Mouse (Mus musculus): ENCODE results near the gene Vav1. TPM values are rescaled to one million over a fixed set of nuclear protein-coding genes. Genes with fewer than 3 reads are reported as not detected.
"Not testable (repeated sequence)": the region's sequence is repeated elsewhere in the genome, so short reads cannot be mapped to it uniquely, and the experiment has no call there.

Gene Vav1
- polyA plus RNA-seq, 1 experiment from 2014 or later = 2.0 TPM

- no peaks in the 10 kb centered on the region for H3K9me3 ChIP-seq (ENCODE audit: low read length)
- H3K4me1 ChIP-seq (ENCODE audit: insufficient read depth, low read length) = no peaks in the 10 kb centered on the region
- no peak overlapping the region for H3K27ac ChIP-seq (ENCODE audit: low read length)
- H3K27me3 ChIP-seq (ENCODE audit: insufficient read depth, low read length) = no peaks in the 10 kb centered on the region
- no peak overlapping the region for H3K4me2 ChIP-seq (replicated peaks; ENCODE audit: low read depth, low read length)
- H3K36me3 ChIP-seq (ENCODE audit: insufficient read depth, low read length) = no peaks in the 10 kb centered on the region
- H3K9ac ChIP-seq (replicated peaks; ENCODE audit: low read length) = no peak overlapping the region
- no peak overlapping the region for H3K4me3 ChIP-seq (ENCODE audit: low read length)
- 62% methylated on average over 9 of the region's 9 CpGs for WGBS
- ATAC-seq (ENCODE audit: low FRiP score, low TSS enrichment) = no peak
Observed at GRCm38 (mm10) chr17:57334001-57334760, 55.3 kb downstream of the Vav1 start.

GRCm38 (mm10) chr17:57334761-57335150 is 55.9 kb downstream of the Vav1 start:
- H3K36me3 ChIP-seq (ENCODE audit: insufficient read depth, low read length) = no peaks in the 10 kb centered on the region
- peak; percentile 25; the same call in 1 of the 2 replicates for ATAC-seq (ENCODE audit: low FRiP score, low TSS enrichment)
- H3K4me2 ChIP-seq (replicated peaks; ENCODE audit: low read depth, low read length) = no peak overlapping the region
- H3K4me3 ChIP-seq (ENCODE audit: low read length) = no peak overlapping the region
- no peak overlapping the region for H3K9ac ChIP-seq (replicated peaks; ENCODE audit: low read length)
- no peaks in the 10 kb centered on the region for H3K27me3 ChIP-seq (ENCODE audit: insufficient read depth, low read length)
- H3K4me1 ChIP-seq (ENCODE audit: insufficient read depth, low read length) = no peaks in the 10 kb centered on the region
- no peak overlapping the region for H3K27ac ChIP-seq (ENCODE audit: low read length)
- H3K9me3 ChIP-seq (ENCODE audit: low read length) = no peaks in the 10 kb centered on the region
- WGBS = 7% methylated on average over 16 of the region's 16 CpGs

DNA sequence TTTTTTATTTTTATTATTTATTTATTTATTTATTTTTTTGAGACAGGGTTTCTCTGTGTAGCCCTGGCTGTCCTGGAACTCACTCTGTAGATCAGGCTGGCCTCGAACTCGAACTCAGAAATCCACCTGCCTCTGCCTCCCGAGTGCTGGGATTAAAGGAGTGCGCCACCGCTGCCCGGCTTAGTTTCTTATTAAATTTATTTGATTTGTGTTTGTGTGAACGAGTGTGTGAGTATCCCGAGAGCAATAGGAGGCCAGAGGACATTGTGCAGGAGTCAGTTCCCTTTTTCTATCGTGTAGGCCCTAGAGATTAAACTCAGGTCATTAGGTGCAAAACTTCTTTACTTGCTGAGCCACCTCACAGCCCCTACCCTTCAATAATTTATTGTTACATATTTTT is 56.3 kb downstream of the Vav1 start:
- H3K4me3 ChIP-seq (ENCODE audit: low read length); H3K4me2 ChIP-seq (replicated peaks; ENCODE audit: low read depth, low read length); H3K36me3 ChIP-seq (ENCODE audit: insufficient read depth, low read length); H3K9me3 ChIP-seq (ENCODE audit: low read length); H3K27ac ChIP-seq (ENCODE audit: low read length); H3K9ac ChIP-seq (replicated peaks; ENCODE audit: low read length); H3K4me1 ChIP-seq (ENCODE audit: insufficient read depth, low read length); H3K27me3 ChIP-seq (ENCODE audit: insufficient read depth, low read length): not testable (repeated sequence)
- WGBS = 68% methylated on average over 9 of the region's 9 CpGs
- 0 out of 2 replicates have a peak, but pooled peaks have one; percentile 21 for ATAC-seq (ENCODE audit: low FRiP score, low TSS enrichment)

DNA sequence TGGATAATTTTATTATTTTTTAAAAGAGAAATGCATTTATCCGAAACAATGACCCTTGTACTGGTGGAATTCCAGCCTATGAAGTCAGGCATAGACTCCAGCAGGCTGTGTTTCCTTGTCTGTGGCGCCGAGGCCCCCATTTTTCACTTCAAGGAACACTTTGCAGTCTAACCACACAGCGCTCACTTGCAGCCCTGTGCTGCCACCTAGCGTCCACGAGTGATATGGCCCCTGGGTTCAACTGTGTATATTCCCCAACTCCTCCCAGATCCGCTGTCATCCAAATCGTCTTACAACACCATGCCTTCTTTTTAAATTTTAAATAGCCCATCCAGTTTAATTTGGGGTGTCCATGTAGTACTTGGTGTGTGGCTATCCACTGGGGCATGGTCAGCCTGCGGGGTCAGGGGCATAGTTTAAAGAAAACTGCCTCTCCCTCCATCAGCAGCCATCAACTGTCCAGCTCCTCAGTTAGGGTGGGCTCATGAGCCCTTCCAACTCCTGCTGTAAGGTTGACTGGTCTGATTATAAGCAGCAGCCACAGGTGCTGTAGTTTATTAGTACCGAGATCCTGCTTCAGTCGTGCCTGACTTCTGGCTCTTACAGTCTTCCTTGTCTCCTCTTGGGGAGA is 56.9 kb downstream of the Vav1 start:
- H3K4me1 ChIP-seq (ENCODE audit: insufficient read depth, low read length) = no peaks in the 10 kb centered on the region
- H3K4me2 ChIP-seq (replicated peaks; ENCODE audit: low read depth, low read length) = no peak overlapping the region
- H3K27ac ChIP-seq (ENCODE audit: low read length) = no peak overlapping the region
- 11% methylated on average over 11 of the region's 11 CpGs for WGBS
- no peaks in the 10 kb centered on the region for H3K9me3 ChIP-seq (ENCODE audit: low read length)
- no peaks in the 10 kb centered on the region for H3K27me3 ChIP-seq (ENCODE audit: insufficient read depth, low read length)
- no peaks in the 10 kb centered on the region for H3K36me3 ChIP-seq (ENCODE audit: insufficient read depth, low read length)
- peak; percentile 86 for ATAC-seq (ENCODE audit: low FRiP score, low TSS enrichment)
- H3K9ac ChIP-seq (replicated peaks; ENCODE audit: low read length) = no peak overlapping the region; the same call in 1 of the 2 replicates
- no peak overlapping the region for H3K4me3 ChIP-seq (ENCODE audit: low read length)

DNA sequence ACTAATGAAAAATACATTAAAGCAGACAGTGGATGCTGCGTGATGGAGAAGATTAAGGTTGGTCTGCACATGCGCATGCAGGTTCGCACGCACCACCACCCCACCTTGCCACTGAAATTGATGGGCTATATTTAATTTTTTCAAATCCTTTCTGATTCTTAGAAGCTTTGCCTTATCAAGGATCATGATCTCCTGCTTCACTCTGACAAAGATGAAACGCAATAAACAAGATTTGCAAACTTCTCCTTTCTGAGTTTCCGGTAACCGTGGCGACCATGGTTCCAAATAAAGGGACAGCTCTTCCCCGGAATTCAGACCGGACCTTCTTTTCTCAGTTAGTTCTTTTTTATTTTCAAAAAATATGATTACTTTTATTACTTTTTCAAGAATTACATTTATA is 59.1 kb downstream of the Vav1 start:
- Histone ChIP-seq H3K9ac (replicated peaks; ENCODE audit: low read length) (no peak overlapping the region), H3K36me3 (ENCODE audit: insufficient read depth, low read length) (no peaks in the 10 kb centered on the region), H3K27me3 (ENCODE audit: insufficient read depth, low read length) (no peaks in the 10 kb centered on the region), H3K4me1 (ENCODE audit: insufficient read depth, low read length) (no peaks in the 10 kb centered on the region), H3K4me3 (ENCODE audit: low read length) (no peak overlapping the region), H3K9me3 (ENCODE audit: low read length) (no peaks in the 10 kb centered on the region), H3K27ac (ENCODE audit: low read length) (no peak overlapping the region), H3K4me2 (replicated peaks; ENCODE audit: low read depth, low read length) (no peak overlapping the region)
- no peak for ATAC-seq (ENCODE audit: low FRiP score, low TSS enrichment)
- WGBS = 82% methylated on average over 10 of the region's 10 CpGs

GRCm38 (mm10) chr17:57339298-57339697 is 60.4 kb downstream of the Vav1 start:
- H3K9ac ChIP-seq (replicated peaks; ENCODE audit: low read length) = no peak overlapping the region
- H3K27ac ChIP-seq (ENCODE audit: low read length) = no peak overlapping the region
- no peaks in the 10 kb centered on the region for H3K27me3 ChIP-seq (ENCODE audit: insufficient read depth, low read length)
- ATAC-seq (ENCODE audit: low FRiP score, low TSS enrichment) = no peak
- no peak overlapping the region for H3K4me2 ChIP-seq (replicated peaks; ENCODE audit: low read depth, low read length)
- H3K4me1 ChIP-seq (ENCODE audit: insufficient read depth, low read length) = no peaks in the 10 kb centered on the region
- no peaks in the 10 kb centered on the region for H3K9me3 ChIP-seq (ENCODE audit: low read length)
- no peaks in the 10 kb centered on the region for H3K36me3 ChIP-seq (ENCODE audit: insufficient read depth, low read length)
- H3K4me3 ChIP-seq (ENCODE audit: low read length) = no peak overlapping the region
- WGBS = 73% methylated on average over 9 of the region's 9 CpGs

DNA sequence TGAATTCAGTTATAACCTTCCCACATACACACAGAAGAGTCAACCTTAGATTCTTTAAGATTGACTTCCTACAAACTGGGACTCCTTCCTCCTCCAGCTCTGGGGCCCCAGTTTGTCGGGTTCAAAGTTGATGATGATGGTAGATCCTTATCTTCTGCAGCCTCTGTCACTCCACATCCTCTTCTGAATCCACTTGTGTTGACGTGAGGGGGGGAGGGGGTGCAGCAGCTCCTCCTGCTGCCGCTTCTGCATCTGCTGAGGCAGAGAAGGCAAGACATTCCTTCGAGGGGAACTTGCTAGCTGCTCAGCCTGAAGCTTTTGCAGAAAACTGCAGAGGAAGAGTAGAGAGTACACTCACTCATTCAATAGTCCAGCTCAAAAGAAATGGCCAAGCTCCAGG is 62.7 kb downstream of the Vav1 start:
- Histone ChIP-seq H3K27ac (ENCODE audit: low read length) (no peak overlapping the region), H3K27me3 (ENCODE audit: insufficient read depth, low read length) (no peaks in the 10 kb centered on the region), H3K4me2 (replicated peaks; ENCODE audit: low read depth, low read length) (no peak overlapping the region), H3K36me3 (ENCODE audit: insufficient read depth, low read length) (no peaks in the 10 kb centered on the region), H3K9ac (replicated peaks; ENCODE audit: low read length) (no peak overlapping the region), H3K9me3 (ENCODE audit: low read length) (no peaks in the 10 kb centered on the region), H3K4me1 (ENCODE audit: insufficient read depth, low read length) (no peaks in the 10 kb centered on the region), H3K4me3 (ENCODE audit: low read length) (no peak overlapping the region)
- 81% methylated on average over 4 of the region's 4 CpGs for WGBS
- no peak for ATAC-seq (ENCODE audit: low FRiP score, low TSS enrichment)

- H3K27ac ChIP-seq (ENCODE audit: low read length) = no peak overlapping the region
- H3K27me3 ChIP-seq (ENCODE audit: insufficient read depth, low read length) = no peaks in the 10 kb centered on the region
- no peak overlapping the region for H3K9ac ChIP-seq (replicated peaks; ENCODE audit: low read length)
- H3K9me3 ChIP-seq (ENCODE audit: low read length) = no peaks in the 10 kb centered on the region
- no peaks in the 10 kb centered on the region for H3K4me1 ChIP-seq (ENCODE audit: insufficient read depth, low read length)
- no peak for ATAC-seq (ENCODE audit: low FRiP score, low TSS enrichment)
- H3K4me2 ChIP-seq (replicated peaks; ENCODE audit: low read depth, low read length) = no peak overlapping the region
- H3K36me3 ChIP-seq (ENCODE audit: insufficient read depth, low read length) = no peaks in the 10 kb centered on the region
- no peak overlapping the region for H3K4me3 ChIP-seq (ENCODE audit: low read length)
- WGBS = 69% methylated on average over 2 of the region's 2 CpGs
Observed at GRCm38 (mm10) chr17:57344029-57344707, 65.3 kb downstream of the Vav1 start.

GRCm38 (mm10) chr17:57347017-57347416 is 68.1 kb downstream of the Vav1 start:
- H3K27ac ChIP-seq (ENCODE audit: low read length) = no peak overlapping the region
- no peak for ATAC-seq (ENCODE audit: low FRiP score, low TSS enrichment)
- H3K4me1 ChIP-seq (ENCODE audit: insufficient read depth, low read length) = no peaks in the 10 kb centered on the region
- H3K27me3 ChIP-seq (ENCODE audit: insufficient read depth, low read length) = no peaks in the 10 kb centered on the region
- H3K36me3 ChIP-seq (ENCODE audit: insufficient read depth, low read length) = no peaks in the 10 kb centered on the region
- WGBS = 58% methylated on average over 6 of the region's 6 CpGs
- no peak overlapping the region for H3K4me3 ChIP-seq (ENCODE audit: low read length)
- H3K9ac ChIP-seq (replicated peaks; ENCODE audit: low read length) = no peak overlapping the region
- H3K9me3 ChIP-seq (ENCODE audit: low read length) = no peaks in the 10 kb centered on the region
- H3K4me2 ChIP-seq (replicated peaks; ENCODE audit: low read depth, low read length) = no peak overlapping the region

DNA sequence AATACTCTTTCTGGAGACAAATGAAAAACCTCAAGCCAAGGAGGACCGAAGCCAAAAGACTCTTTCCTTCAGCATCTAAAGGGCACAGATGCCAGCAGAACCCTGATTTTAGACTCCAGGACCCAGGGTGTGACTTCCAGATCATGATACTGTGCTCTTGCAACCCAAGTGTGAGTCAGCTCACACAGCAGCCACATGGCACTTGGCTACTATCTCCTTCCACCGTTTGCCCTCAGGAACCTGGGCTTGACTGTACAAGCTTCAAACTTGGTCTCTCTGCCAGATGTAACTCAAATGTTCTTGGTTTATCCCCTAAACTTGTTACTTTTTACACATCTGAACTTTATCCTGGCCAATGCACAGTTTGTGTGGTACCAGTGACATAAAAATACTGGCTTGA is 68.9 kb downstream of the Vav1 start:
- Histone ChIP-seq H3K36me3 (ENCODE audit: insufficient read depth, low read length) (no peaks in the 10 kb centered on the region), H3K9me3 (ENCODE audit: low read length) (no peaks in the 10 kb centered on the region), H3K27me3 (ENCODE audit: insufficient read depth, low read length) (no peaks in the 10 kb centered on the region), H3K4me3 (ENCODE audit: low read length) (no peak overlapping the region), H3K27ac (ENCODE audit: low read length) (no peak overlapping the region), H3K4me1 (ENCODE audit: insufficient read depth, low read length) (no peaks in the 10 kb centered on the region), H3K4me2 (replicated peaks; ENCODE audit: low read depth, low read length) (no peak overlapping the region), H3K9ac (replicated peaks; ENCODE audit: low read length) (no peak overlapping the region)
- WGBS = 86% methylated on average over 2 of the region's 2 CpGs
- ATAC-seq (ENCODE audit: low FRiP score, low TSS enrichment) = no peak

Data from kidney, embryonic 16.5 days (tissue).